Mouse (Mus musculus) heart, postnatal 0 days (tissue): ENCODE measurements around the gene Olfr18. TPM values are rescaled to one million over a fixed set of nuclear protein-coding genes. Genes with fewer than 3 reads are reported as not detected.

Source experiments
- ATAC-seq: fragments of 200-750 bp; cut with Nextera tagmentation; 2 replicates; pipeline ENCODE4 v1.8.0; 2017; ENCODE audit warnings: low read depth, moderate number of reproducible peaks, moderate library complexity; ENCODE audit not compliant: insufficient read depth
- DNase-seq: peaks from one replicate; pipeline ENCODE4 v3.0.0-alpha.2; 2016; ENCODE audit warnings: low spot score
- H3K27ac ChIP-seq: fragments of 300-500 bp; sonication (generic); 2 replicates; pipeline ENCODE4 v1.5.1; 2014; ENCODE audit warnings: low read depth, mild to moderate bottlenecking
- H3K27me3 ChIP-seq: fragments of 300-500 bp; sonication (generic); 2 replicates; pipeline ENCODE4 v1.6.1; 2014; ENCODE audit warnings: low read length, mixed read lengths; ENCODE audit not compliant: control insufficient read depth, insufficient read depth
- H3K36me3 ChIP-seq: fragments of 300-500 bp; sonication (generic); replicated peaks from 2 replicates; pipeline ENCODE4 v1.6.1; 2014; ENCODE audit warnings: low read length, mixed read lengths; ENCODE audit not compliant: control insufficient read depth, insufficient read depth
- H3K4me1 ChIP-seq: fragments of 300-500 bp; sonication (generic); 2 replicates; pipeline ENCODE4 v1.6.1; 2014; ENCODE audit warnings: antibody characterized with exemption; ENCODE audit not compliant: control insufficient read depth, insufficient read depth
- H3K4me2 ChIP-seq: fragments of 300-500 bp; sonication (generic); 2 replicates; pipeline ENCODE4 v1.6.1; 2014; ENCODE audit warnings: low read depth, mild to moderate bottlenecking, low read length, moderate library complexity
- H3K4me3 ChIP-seq: fragments of 300-500 bp; sonication (generic); 2 replicates; pipeline ENCODE4 v1.5.1; 2014; ENCODE audit warnings: low read depth, low read length
- H3K9ac ChIP-seq: fragments of 300-500 bp; sonication (generic); replicated peaks from 2 replicates; pipeline ENCODE4 v1.6.1; 2014; ENCODE audit warnings: low read depth, low read length, mixed read lengths
- H3K9me3 ChIP-seq: fragments of 300-500 bp; sonication (generic); replicated peaks from 2 replicates; pipeline ENCODE4 v1.6.1; 2016; ENCODE audit warnings: low read length; ENCODE audit not compliant: control insufficient read depth
- CTCF ChIP-seq: IDR thresholded peaks from 2 replicates; pipeline ENCODE4 v1.5.1; 2016; ENCODE audit warnings: antibody characterized with exemption, control low read depth, low read depth
- EP300 ChIP-seq: IDR thresholded peaks from 2 replicates; pipeline ENCODE4 v1.6.1; 2016; ENCODE audit warnings: antibody characterized with exemption, low read depth
- WGBS: fragments of 180-500 bp; shearing (Covaris S2); extraction: QIAGEN DNeasy Blood & Tissue Kit; methylation state at CpG from one replicate; pipeline ENCODE4 v1.1.7; 2014; 5-methylcytosine and 5-hydroxymethylcytosine counted together
- polyA plus RNA-seq: library from polyadenylated mRNA; unstranded; fragments of >200 nt; fragmentation: Nextera tagmentation; extraction: Ambion mirVana; gene quantifications from 2 replicates; pipeline ENCODE4 v1.2.1, GENCODE M21; 2015
- total RNA-seq: library from RNA; depleted of rRNA; stranded (reverse); fragments of >200 nt; gene quantifications from 2 replicates; pipeline ENCODE4 v1.2.3, GENCODE M21; 2014; ENCODE audit warnings: low replicate concordance; rRNA removed

Olfr18 gene
- total RNA-seq (not detected in 2 replicates), polyA plus RNA-seq (not detected in 2 replicates)

GRCm38 (mm10) chr9:20335994-20336393, at the start of gene Olfr18:
Olfr18 (minus strand) TSS chr9:20336094.
- Histone ChIP-seq H3K4me1 (no peaks in the 10 kb centered on the region), H3K4me3 (no peak within 1 kb of the TSS), H3K9ac (no peak within 1 kb of the TSS), H3K9me3 (no peaks in the 10 kb centered on the region), H3K27me3 (no peaks in the 10 kb centered on the region), H3K36me3 (no peaks in the 10 kb centered on the region), H3K4me2 (no peak within 1 kb of the TSS), H3K27ac (no peak within 1 kb of the TSS)
- ATAC-seq (no peak), DNase-seq (no peak)
- TF ChIP-seq EP300 (no peak), CTCF (no peak)

- whole genome bisulfite sequencing = 16% methylated on average over 16 of the region's 16 CpGs
- no peak for DNase-seq
- Histone ChIP-seq H3K36me3 (no peaks in the 10 kb centered on the region), H3K9me3 (no peaks in the 10 kb centered on the region), H3K4me3 (peak overlapping the region; percentile 65), H3K4me2 (peak overlapping the region; percentile 77), H3K9ac (peak overlapping the region; percentile 61), H3K27ac (peak overlapping the region; percentile 63), H3K27me3 (no peaks in the 10 kb centered on the region), H3K4me1 (peaks cover 7% of the 10 kb centered on the region)
- ATAC-seq = peak; percentile 21; the same call in 1 of the 2 replicates
- TF ChIP-seq CTCF (no peak), EP300 (no peak)
Observed at GRCm38 (mm10) chr9:20385343-20385703, 49.4 kb upstream of the Olfr18 start.

GRCm38 (mm10) chr9:20384532-20385342, 48.8 kb upstream of the Olfr18 start, which contains the start of gene Zfp560:
Zfp560 (minus strand) TSS chr9:20385177.
- Histone ChIP-seq H3K9ac (peak within 1 kb of the TSS; percentile 61), H3K4me2 (peak within 1 kb of the TSS; percentile 77), H3K36me3 (no peaks in the 10 kb centered on the region), H3K9me3 (no peaks in the 10 kb centered on the region), H3K27me3 (no peaks in the 10 kb centered on the region), H3K4me1 (peaks cover 7% of the 10 kb centered on the region), H3K27ac (peak within 1 kb of the TSS; percentile 63), H3K4me3 (peak within 1 kb of the TSS; percentile 65)
- 5% methylated on average over 40 of the region's 40 CpGs for WGBS
- ATAC-seq (peak; percentile 99), DNase-seq (peak; percentile 91)
- no peak for TF ChIP-seq EP300
- peak; percentile 57 for TF ChIP-seq CTCF

- no peak overlapping the region; the same call in 1 of the 2 replicates for H3K4me3 ChIP-seq
- DNase-seq (no peak), ATAC-seq (no peak)
- H3K9me3 ChIP-seq = no peaks in the 10 kb centered on the region
- peaks cover 7% of the 10 kb centered on the region for H3K4me1 ChIP-seq
- H3K4me2 ChIP-seq = peak overlapping the region; percentile 77
- no peak overlapping the region for H3K27ac ChIP-seq
- no peaks in the 10 kb centered on the region for H3K36me3 ChIP-seq
- H3K27me3 ChIP-seq = no peaks in the 10 kb centered on the region
- WGBS = 84% methylated on average over 7 of the region's 7 CpGs
- no peak for TF ChIP-seq EP300
- no peak overlapping the region for H3K9ac ChIP-seq
Observed at GRCm38 (mm10) chr9:20383659-20384058, 47.8 kb upstream of the Olfr18 start.

GRCm38 (mm10) chr9:20374712-20375111, 38.8 kb upstream of the Olfr18 start:
- no peak for TF ChIP-seq CTCF

More at GRCm38 (mm10) chr9:20374712-20375111, 38.8 kb upstream of the Olfr18 start:
- Histone ChIP-seq H3K27ac (no peak overlapping the region), H3K9ac (no peak overlapping the region), H3K4me2 (no peak overlapping the region), H3K4me3 (no peak overlapping the region), H3K36me3 (no peaks in the 10 kb centered on the region), H3K9me3 (no peaks in the 10 kb centered on the region), H3K27me3 (no peaks in the 10 kb centered on the region), H3K4me1 (no peaks in the 10 kb centered on the region)
- ATAC-seq (no peak), DNase-seq (no peak)
- 89% methylated on average over 1 of the region's 1 CpGs for WGBS
